Mouse (Mus musculus) adrenal gland, adult 8-10 months (tissue): Measurements from ENCODE around the gene Rab3gap2. TPM values are rescaled to one million over a fixed set of nuclear protein-coding genes. Genes with fewer than 3 reads are reported as not detected.

Experiments used
- DNase-seq: peaks from one replicate; pipeline ENCODE4 v3.0.0; 2022
- microRNA-seq, 2 experiments: library from miRNA; unstranded; fragments of <30 nt; microRNA quantifications; one replicate each; pipeline ENCODE4 v1.2.0; 2022
- total RNA-seq, 4 experiments: library from RNA; stranded (reverse); gene quantifications; 2 replicates each; pipeline ENCODE4 v1.2.4; 2022

Rab3gap2 gene
- total RNA-seq, 4 experiments from 2014 or later, result 49.7 to 90.7 (median 70.6) TPM

DNA sequence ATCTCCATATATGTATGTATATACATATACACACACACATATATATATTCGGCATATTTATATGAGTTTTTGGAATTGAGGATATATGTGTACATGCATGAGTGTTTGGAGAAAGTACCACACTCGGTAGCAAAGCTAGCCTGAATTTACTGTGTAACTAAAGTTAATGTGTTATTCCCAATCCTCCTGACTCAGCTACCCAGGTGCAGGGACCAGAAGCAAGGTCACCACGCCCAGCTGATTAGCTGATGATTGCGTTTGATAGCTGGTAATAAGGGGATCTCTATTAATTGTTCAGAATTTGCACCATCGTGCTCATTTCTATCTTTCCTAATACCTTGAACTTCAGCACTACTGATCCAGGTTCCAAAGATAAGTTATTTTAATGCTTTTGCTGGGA lies 129.7 kb downstream of the Rab3gap2 start:
- DNase-seq, result no peak

DNA sequence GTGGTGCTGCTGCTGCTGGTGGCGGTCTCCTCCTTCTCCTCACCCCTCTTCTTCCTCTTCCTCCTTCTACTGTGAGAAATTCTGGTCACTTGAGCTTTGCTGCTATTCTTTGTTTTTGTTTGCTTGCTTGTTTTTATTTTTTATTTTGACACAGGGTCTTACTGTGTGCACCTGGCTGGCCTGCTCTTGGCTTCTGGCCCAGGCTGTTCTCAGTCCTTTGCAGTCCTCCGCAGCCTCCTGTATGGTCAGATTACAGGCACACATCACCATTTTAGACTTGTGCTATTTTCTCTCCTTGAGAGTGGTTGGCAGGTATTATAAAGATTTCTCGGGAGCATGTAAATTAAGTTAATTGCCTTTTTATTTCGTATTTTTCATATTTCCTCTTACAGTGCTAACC lies 130.2 kb downstream of the Rab3gap2 start:
- DNase-seq, result no peak

- DNase-seq, result no peak
Observed at GRCm38 (mm10) chr1:185335231-185335765, 131.4 kb downstream of the Rab3gap2 start.

Small RNA genes within 50 kb of the gene (microRNA-seq; reads per million reads assigned to microRNA genes)
- gene Mir194-1 (0 to 0.50 reads per million in 2 experiments), gene Mir215 (1.5 to 1.9 reads per million in 2 experiments), gene Mir664 (76.4 to 100 reads per million in 2 experiments)

Other genes with a start within 250 kb of the Rab3gap2 start
- 10 to 100 TPM in 1 of 4 experiments, 1 to 10 TPM in 3; 5.2 to 10.7 (median 8.5) TPM for gene Mark1, start 204.5 kb upstream of the Rab3gap2 start, total RNA-seq
- 100 to 1,000 TPM in 1 of 4 experiments, 10 to 100 TPM in 3; 83.5 to 101 (median 93.1) TPM for gene Iars2, start 125.3 kb downstream of the Rab3gap2 start, total RNA-seq
- gene Bpnt1, start 128.0 kb downstream of the Rab3gap2 start, total RNA-seq, result 100 to 1,000 TPM in 2 of 4 experiments, 10 to 100 TPM in 2; 85.5 to 138 (median 102) TPM
- 100 to 1,000 TPM; 108 to 145 (median 120) TPM for gene Eprs, start 158.9 kb downstream of the Rab3gap2 start, total RNA-seq